Mouse (Mus musculus) embryonic stem cell, embryonic (primary cell): ENCODE measurements around the gene Adat1.

Source experiments
- CTCF ChIA-PET, 4 experiments: fragments of 300-600 bp in 2 of 4; fragments of 350-600 bp in 2 of 4; sonication (Branson Sonifier 250); formaldehyde crosslinking; loops; one replicate each; lab custom pipeline; 2022; ENCODE audit warnings: inconsistent platforms in 2 of 4; lab: Charles Lee
- POLR2A ChIA-PET, 4 experiments: fragments of 300-600 bp in 2 of 4; fragments of 350-600 bp in 2 of 4; sonication (Branson Sonifier 250); formaldehyde crosslinking; loops; one replicate each; lab custom pipeline; 2022; ENCODE audit warnings: antibody characterized with exemption in 4 of 4, inconsistent platforms in 1 of 4; lab: Charles Lee

The Adat1 gene

GRCm38 (mm10) chr8:111992013-111992702 lies at the start of gene Adat1:
Gene Adat1, minus strand, starts transcription at chr8:111992302.
- ChIA-PET POLR2A (interaction anchor here (0.6 to 6.1 kb wide), 44 partner anchors 8 to 1403 kb away, joined by 3 to 28 read pairs (median 4); partner anchors contain the start of genes Gabarapl2 (in 3 of the 4), Tmem231 (in 2 of the 4), Cfdp1 (in 1 of the 4) and Kars (in 1 of the 4)), CTCF (interaction anchor here (0.5 to 1.5 kb wide), 11 partner anchors 8 to 692 kb away, joined by 3 to 7 read pairs (median 3); partner anchors contain the start of gene Rfwd3 (in 1 of the 4))

- CTCF ChIA-PET = interaction anchor here (0.6 to 2.0 kb wide), 8 partner anchors 8 to 268 kb away, joined by 3 to 7 read pairs (median 5); no protein-coding TSS in a partner anchor
Observed at GRCm38 (mm10) chr8:112037521-112037920, 45.4 kb upstream of the Adat1 start.

GRCm38 (mm10) chr8:112034603-112035002 lies 42.5 kb upstream of the Adat1 start:
- POLR2A ChIA-PET = interaction anchor here in 3 of 4 experiments (0.6 to 2.7 kb wide), 5 partner anchors 29 to 142 kb away, joined by 3 to 16 read pairs (median 3); partner anchors contain the start of genes Adat1 (in 1 of the 3) and Gabarapl2 (in 1 of the 3)
- CTCF ChIA-PET = interaction anchor here (0.5 to 1.8 kb wide), 34 partner anchors 9 to 373 kb away, joined by 3 to 14 read pairs (median 4); no protein-coding TSS in a partner anchor

More at GRCm38 (mm10) chr8:112037521-112037920, 45.4 kb upstream of the Adat1 start:
- POLR2A ChIA-PET = interaction anchor here in 2 of 4 experiments (0.6 to 1.8 kb wide), 5 partner anchors 24 to 428 kb away, joined by 3 to 8 read pairs (median 5); no protein-coding TSS in a partner anchor

GRCm38 (mm10) chr8:112033071-112033470 lies 41.0 kb upstream of the Adat1 start:
- ChIA-PET CTCF (interaction anchor here (0.6 to 1.8 kb wide), 23 partner anchors 12 to 1200 kb away, joined by 3 to 20 read pairs (median 4); partner anchors contain the start of genes Ctrb1 (in 1 of the 4) and Gabarapl2 (in 1 of the 4)), POLR2A (interaction anchor here (0.6 to 2.7 kb wide), 47 partner anchors 10 to 684 kb away, joined by 3 to 16 read pairs (median 4); partner anchors contain the start of genes Gabarapl2 (in 3 of the 4), Adat1 (in 2 of the 4), Tmem231 (in 2 of the 4) and Cfdp1 (in 1 of the 4))

- ChIA-PET CTCF (interaction anchor here in 2 of 4 experiments (0.5 to 0.6 kb wide), 2 partner anchors 261 to 382 kb away, joined by 3 read pairs; no protein-coding TSS in a partner anchor), POLR2A (interaction anchor here in 1 of 4 experiments (1.6 kb wide), 1 partner anchor 91 kb away, joined by 4 read pairs; no protein-coding TSS in a partner anchor)
Observed at GRCm38 (mm10) chr8:112030663-112031062, 38.6 kb upstream of the Adat1 start.

GRCm38 (mm10) chr8:112029455-112029854 lies 37.4 kb upstream of the Adat1 start:
- ChIA-PET POLR2A (interaction anchor here in 1 of 4 experiments (0.7 kb wide), 1 partner anchor 38 kb away, joined by 4 read pairs; no protein-coding TSS in a partner anchor), CTCF (no interaction called here)

- CTCF ChIA-PET = no interaction called here
- POLR2A ChIA-PET = no interaction called here
Observed at GRCm38 (mm10) chr8:112014936-112015335, 22.8 kb upstream of the Adat1 start, which contains the start of gene Gm6793. Gene Gm6793, minus strand, starts transcription at chr8:112015036.

- POLR2A ChIA-PET = interaction anchor here (0.5 to 1.6 kb wide), 20 partner anchors 11 to 331 kb away, joined by 3 to 13 read pairs (median 3); partner anchors contain the start of genes Gabarapl2 (in 2 of the 4) and Adat1 (in 1 of the 4)
- CTCF ChIA-PET = interaction anchor here (0.6 to 1.0 kb wide), 7 partner anchors 12 to 331 kb away, joined by 3 to 5 read pairs (median 3); no protein-coding TSS in a partner anchor
Observed at GRCm38 (mm10) chr8:112011816-112012242, 19.7 kb upstream of the Adat1 start.

GRCm38 (mm10) chr8:112010997-112011815 lies 19.1 kb upstream of the Adat1 start, which contains the start of the genes Kars and Terf2ip:
Gene Kars, minus strand, starts transcription at chr8:112011323.
Gene Terf2ip, plus strand, starts transcription at chr8:112011398.
- CTCF ChIA-PET = interaction anchor here in 2 of 4 experiments (0.7 to 1.0 kb wide), 3 partner anchors 34 to 330 kb away, joined by 3 to 5 read pairs (median 3); no protein-coding TSS in a partner anchor

GRCm38 (mm10) chr8:112009558-112009957 lies 17.5 kb upstream of the Adat1 start:
- POLR2A ChIA-PET = interaction anchor here in 2 of 4 experiments (0.6 to 2.7 kb wide), 4 partner anchors 13 to 264 kb away, joined by 3 to 11 read pairs (median 4); partner anchors contain the start of gene Gabarapl2 (in 1 of the 2)
- CTCF ChIA-PET = no interaction called here

More at GRCm38 (mm10) chr8:112010997-112011815, 19.1 kb upstream of the Adat1 start, which contains the start of the genes Kars and Terf2ip:
- POLR2A ChIA-PET = interaction anchor here (0.5 to 1.6 kb wide), 17 partner anchors 10 to 1503 kb away, joined by 3 to 13 read pairs (median 3); partner anchors contain the start of genes Gabarapl2 (in 2 of the 4) and Adat1 (in 1 of the 4)

GRCm38 (mm10) chr8:112007669-112008068 lies 15.6 kb upstream of the Adat1 start:
- CTCF ChIA-PET = no interaction called here
- POLR2A ChIA-PET = interaction anchor here in 2 of 4 experiments (0.6 to 6.3 kb wide), 4 partner anchors 11 to 151 kb away, joined by 3 to 28 read pairs (median 7); partner anchors contain the start of gene Adat1 (in 1 of the 2)

GRCm38 (mm10) chr8:112005601-112006000 lies 13.5 kb upstream of the Adat1 start:
- CTCF ChIA-PET = interaction anchor here in 2 of 4 experiments (0.8 to 0.9 kb wide), 2 partner anchors 15 to 86 kb away, joined by 3 read pairs; no protein-coding TSS in a partner anchor
- POLR2A ChIA-PET = interaction anchor here in 3 of 4 experiments (0.6 to 6.3 kb wide), 9 partner anchors 8 to 62 kb away, joined by 3 to 28 read pairs (median 5); partner anchors contain the start of gene Adat1 (in 2 of the 3)

- ChIA-PET POLR2A (interaction anchor here in 2 of 4 experiments (0.9 to 6.3 kb wide), 3 partner anchors 8 to 29 kb away, joined by 3 to 28 read pairs (median 16); partner anchors contain the start of gene Adat1 (in 1 of the 2)), CTCF (no interaction called here)
Observed at GRCm38 (mm10) chr8:112004754-112005153, 12.7 kb upstream of the Adat1 start.

- ChIA-PET CTCF (interaction anchor here (0.5 to 1.5 kb wide), 8 partner anchors 8 to 693 kb away, joined by 3 to 7 read pairs (median 4); partner anchors contain the start of gene Rfwd3 (in 1 of the 4)), POLR2A (interaction anchor here in 3 of 4 experiments (0.7 to 6.1 kb wide), 27 partner anchors 8 to 860 kb away, joined by 3 to 28 read pairs (median 5); partner anchors contain the start of genes Gabarapl2 (in 2 of the 3), Tmem231 (in 2 of the 3), Cfdp1 (in 1 of the 3) and Kars (in 1 of the 3))
Observed at GRCm38 (mm10) chr8:111992703-111993039, 569 bp upstream of the Adat1 start.

- CTCF ChIA-PET = interaction anchor here (0.6 to 1.7 kb wide), 9 partner anchors 9 to 110 kb away, joined by 3 to 5 read pairs (median 3); no protein-coding TSS in a partner anchor
Observed at GRCm38 (mm10) chr8:111991278-111991677, 824 bp downstream of the Adat1 start.

GRCm38 (mm10) chr8:111989911-111990310 lies 2.2 kb downstream of the Adat1 start:
- ChIA-PET POLR2A (interaction anchor here in 3 of 4 experiments (0.6 to 6.1 kb wide), 14 partner anchors 8 to 78 kb away, joined by 3 to 28 read pairs (median 6); partner anchors contain the start of gene Gabarapl2 (in 2 of the 3)), CTCF (interaction anchor here (0.6 to 1.7 kb wide), 13 partner anchors 10 to 313 kb away, joined by 3 to 7 read pairs (median 3); partner anchors contain the start of gene Tmem231 (in 1 of the 4))

More at GRCm38 (mm10) chr8:111991278-111991677, 824 bp downstream of the Adat1 start:
- POLR2A ChIA-PET = interaction anchor here (0.5 to 6.1 kb wide), 28 partner anchors 9 to 540 kb away, joined by 3 to 28 read pairs (median 5); partner anchors contain the start of genes Gabarapl2 (in 3 of the 4), Cfdp1 (in 1 of the 4), Kars (in 1 of the 4) and Terf2ip (in 1 of the 4)
